Mouse (Mus musculus) frontal cortex, postnatal 10 days (tissue): ENCODE results near the gene Tbc1d1.
A peak's percentile ranks its signal among the peaks of the same experiment; 100 is the strongest.

Experiments used
- DNase-seq, 2 experiments: peaks; one replicate each; pipeline ENCODE4 v3.0.0; 2022; ENCODE audit warnings: low spot score in 2 of 2, mixed read lengths in 1 of 2

Tbc1d1 gene

DNA sequence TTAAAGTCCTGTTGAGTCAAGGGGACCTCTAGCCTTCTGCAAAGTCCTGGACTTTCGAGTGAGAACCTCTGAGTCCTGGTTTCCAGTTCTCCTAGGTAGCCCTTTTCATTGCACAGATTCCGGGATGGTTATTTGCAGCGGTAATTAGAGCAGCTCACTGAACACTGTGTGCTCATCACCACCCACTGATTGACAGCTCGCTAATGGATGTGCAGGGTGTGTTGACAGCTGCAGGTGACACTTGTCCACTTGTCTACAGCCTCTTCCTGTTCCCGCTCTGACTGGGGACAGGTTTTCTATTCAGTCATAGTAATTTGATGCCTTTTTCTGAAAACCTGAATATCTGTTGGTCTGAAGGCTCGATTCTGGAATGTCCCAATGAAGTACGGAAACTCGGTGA is 50.8 kb downstream of the Tbc1d1 start:
- no peak for DNase-seq

DNA sequence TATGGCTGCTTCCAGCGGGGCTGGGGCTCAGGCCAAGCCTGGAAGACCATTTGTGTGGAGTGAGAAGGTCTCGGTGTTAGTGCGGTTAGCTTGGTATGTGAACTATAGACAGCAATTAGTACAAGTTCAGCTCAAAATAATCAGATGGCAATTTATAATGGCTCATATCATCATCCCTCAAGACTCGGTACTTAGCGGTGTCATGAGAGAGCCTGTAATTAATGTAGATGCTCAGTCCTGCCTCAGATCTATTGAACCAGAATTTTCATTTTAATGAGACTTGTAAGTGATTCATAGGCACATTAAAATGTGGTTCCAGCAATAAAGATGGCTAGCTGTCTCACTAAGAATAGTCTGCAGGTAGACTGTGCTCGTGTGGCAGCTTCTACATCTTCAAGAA is 51.7 kb downstream of the Tbc1d1 start:
- no peak for DNase-seq

DNA sequence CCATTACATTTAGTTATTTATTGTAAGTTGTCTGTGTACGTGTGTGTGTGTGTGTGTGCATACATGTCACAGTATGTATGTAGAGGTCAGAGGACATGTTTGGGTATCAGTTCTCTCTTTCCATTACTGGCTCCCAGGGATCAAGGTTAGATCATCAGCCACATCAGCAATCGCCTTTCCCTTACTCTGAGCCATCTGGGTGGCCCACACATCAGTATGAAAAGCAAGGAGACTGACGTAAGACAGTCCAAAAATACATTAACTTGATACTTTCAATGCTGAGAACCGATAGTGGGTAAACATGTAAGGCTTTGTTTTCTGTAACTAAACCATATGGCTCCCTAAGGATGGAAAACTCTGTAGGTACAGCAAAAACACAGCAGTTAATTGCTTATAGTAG is 54.7 kb downstream of the Tbc1d1 start:
- no peak for DNase-seq

DNA sequence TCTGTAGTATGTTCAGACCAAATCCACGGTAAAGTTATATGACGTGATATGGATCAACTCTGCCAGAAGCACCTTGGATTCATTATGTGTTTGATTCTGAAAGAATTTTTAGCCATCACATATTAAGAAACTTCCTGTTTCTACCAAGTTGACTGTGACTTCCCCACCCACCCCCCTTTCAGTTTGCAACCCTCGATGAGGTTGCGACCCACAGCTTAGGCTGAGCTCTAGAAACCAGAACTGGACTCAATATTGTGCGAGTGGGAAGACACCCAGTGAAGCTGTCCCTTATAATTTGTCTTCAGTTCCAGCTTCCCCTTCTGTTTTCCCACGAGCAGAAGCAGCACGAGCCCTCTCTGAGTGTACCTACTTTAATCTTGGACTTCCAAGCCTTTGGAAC is 55.2 kb downstream of the Tbc1d1 start:
- no peak for DNase-seq

DNA sequence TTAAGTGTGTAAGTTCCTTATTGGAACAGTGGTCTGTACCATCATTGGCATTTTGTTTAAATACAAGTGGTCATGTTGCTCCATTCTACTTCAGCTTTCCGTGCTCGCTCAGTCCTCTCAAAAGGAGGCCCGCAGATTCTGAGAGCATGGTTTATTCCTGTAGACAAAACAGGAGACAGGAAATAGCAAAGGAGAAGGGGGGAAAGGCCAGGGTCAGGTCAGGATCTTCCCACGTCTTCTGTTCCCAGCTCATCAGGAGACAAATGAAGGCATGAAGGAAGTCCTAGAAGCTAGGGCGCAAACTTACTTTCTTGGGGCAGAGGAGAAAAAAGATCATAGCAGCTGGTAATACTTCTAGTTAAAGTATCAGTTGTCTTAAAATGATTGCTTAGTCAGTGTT is 56.1 kb downstream of the Tbc1d1 start:
- no peak for DNase-seq

DNA sequence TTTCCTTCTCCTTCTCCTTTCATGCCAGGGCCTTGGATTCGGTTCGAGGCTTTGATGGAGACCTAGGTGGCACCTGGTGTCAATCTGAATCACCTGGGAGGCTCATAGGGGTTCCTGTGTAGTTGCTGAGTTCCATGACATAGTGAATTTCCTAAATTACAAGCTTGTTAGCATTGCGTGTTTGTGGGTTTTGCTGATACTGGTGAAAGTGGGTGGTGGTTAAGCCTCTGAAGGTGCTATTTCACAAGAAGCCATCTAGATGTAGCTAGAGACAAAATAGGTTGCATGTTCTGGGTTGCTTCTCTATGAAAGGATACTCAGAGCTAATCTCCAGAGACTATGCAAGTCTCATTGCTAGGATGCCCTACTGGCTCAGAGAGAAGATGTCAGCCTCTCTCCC is 56.5 kb downstream of the Tbc1d1 start:
- DNase-seq: no peak

DNA sequence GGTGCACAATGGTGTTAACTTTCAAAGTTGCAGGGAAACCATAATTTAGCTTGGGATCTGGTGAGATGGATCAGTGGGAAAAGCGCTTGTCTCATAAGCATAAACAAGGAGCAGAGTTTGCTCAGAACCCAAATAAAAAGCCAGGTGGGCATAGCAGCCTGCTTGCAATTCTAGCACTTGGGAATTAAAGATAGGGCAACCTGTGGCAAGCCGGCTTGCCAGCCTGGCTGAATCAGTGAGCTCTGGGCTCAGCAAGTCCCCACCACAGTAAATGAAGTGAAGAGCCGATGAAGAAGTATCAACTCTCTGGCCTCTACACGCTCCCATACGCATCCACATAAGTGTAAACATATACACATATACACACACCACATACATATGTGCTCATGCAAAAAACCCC is 59.7 kb downstream of the Tbc1d1 start:
- DNase-seq: no peak

DNA sequence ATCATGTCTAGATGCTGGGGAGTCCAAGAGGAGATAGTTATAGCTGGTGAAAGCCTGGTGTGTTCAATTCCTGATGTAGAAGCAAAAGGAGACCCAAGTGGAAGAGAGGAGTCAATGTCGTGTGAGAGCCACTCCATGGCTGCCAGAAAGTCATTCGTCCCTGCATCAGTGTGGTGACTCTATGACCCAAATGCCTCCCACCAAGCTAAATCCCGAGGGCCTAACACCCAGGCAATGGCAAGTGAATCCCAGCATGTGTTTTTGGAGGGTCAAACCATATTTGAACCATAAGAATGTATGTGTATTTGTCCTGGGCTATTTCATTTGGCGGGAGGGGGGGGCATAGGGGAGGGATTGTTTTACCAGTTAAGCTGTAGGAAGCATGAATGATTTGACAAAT is 60.2 kb downstream of the Tbc1d1 start:
- no peak for DNase-seq

DNA sequence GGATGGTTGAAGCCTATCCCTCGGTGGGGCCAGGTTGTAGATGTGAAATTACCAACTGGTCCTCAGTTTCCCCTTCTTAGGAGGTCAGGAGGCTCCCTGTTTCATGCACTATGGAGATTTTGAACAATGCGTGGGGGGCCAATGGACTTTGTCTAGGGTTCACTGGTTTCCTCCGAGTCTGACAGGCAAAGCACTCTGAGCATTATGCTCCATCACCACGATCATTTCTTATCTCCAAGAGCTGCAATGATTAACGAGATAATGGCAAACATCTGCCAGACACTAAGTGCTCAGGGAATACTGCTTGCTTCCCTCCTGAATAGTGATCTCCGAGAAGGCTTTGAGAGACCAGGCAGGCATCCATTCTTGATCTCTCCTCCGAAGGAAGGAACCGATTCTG is 61.2 kb downstream of the Tbc1d1 start:
- DNase-seq: no peak

DNA sequence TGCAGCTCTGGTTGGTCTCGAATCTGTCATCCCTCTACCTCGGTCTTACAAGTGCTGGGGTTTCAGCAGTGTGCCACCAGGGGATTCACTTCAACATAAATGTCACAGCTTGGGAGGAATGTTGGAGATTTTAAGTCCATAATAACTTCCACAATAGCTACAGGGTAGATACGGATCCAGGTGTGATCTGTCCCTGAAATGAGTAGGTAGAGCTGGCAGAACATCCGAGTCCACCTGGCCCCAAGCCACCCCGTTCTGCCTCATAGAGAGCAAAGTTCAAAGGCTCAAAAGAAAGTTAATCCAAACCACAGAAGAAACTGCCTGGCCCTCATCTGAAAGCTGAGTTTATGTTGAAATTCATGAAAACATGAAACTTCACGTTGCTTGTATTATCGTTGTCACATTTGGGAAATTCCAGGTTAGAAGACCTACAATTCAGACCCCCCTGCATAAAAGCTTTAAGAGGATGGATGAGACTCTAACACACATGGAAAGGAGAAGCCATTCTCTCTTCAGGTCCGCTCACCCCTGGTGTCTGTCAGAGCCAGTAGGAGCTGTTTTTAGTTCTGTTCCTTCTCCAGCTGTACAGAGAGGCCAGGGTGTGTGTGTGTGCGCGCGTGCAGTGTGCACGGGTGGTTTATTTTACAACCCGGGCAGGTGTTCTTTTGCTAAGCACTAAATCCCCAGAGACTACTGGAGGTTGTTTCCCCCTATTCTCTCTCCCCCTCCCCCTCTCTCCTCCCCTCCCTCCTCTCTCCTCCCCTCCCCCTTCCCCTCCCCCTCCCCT is 61.9 kb downstream of the Tbc1d1 start:
- DNase-seq: no peak

DNA sequence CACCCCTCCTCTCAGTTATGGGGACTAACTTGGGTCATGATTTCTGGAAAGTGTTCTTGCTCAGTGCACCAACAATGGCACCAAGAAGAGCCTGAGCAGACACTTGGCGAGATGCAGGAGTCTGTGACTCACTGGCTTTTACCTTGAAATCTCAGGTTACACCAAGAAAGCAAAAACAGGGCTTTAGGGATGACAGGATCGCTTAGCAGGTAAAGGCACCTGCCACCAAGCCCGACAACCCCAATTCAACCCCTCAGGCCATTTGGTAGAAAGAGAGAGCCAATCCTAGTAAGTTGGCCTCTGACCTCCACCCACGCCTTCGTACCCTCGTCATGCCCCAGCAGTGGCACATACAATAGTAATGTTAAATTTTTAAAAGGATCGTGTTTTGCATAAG is 62.5 kb downstream of the Tbc1d1 start:
- no peak for DNase-seq

DNA sequence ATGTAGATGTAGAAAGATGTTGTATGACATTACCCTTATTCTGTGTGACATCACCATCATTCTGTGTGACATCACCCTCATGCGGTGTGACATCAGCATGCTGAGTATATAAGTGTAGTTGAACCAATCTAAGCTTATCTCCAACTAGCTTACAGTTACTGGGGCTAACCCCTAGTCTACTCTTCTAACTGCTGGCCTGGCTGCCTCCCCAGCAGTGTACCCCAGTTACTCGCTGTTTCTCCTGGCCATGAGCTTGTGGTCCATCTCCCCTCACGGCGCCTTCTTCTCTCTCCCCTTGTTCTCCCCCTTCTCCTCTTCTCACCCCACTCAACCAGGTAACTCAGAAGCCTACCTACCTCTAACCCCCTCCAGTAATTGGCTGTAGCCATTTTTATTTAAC is 64.7 kb downstream of the Tbc1d1 start:
- DNase-seq: no peak

DNA sequence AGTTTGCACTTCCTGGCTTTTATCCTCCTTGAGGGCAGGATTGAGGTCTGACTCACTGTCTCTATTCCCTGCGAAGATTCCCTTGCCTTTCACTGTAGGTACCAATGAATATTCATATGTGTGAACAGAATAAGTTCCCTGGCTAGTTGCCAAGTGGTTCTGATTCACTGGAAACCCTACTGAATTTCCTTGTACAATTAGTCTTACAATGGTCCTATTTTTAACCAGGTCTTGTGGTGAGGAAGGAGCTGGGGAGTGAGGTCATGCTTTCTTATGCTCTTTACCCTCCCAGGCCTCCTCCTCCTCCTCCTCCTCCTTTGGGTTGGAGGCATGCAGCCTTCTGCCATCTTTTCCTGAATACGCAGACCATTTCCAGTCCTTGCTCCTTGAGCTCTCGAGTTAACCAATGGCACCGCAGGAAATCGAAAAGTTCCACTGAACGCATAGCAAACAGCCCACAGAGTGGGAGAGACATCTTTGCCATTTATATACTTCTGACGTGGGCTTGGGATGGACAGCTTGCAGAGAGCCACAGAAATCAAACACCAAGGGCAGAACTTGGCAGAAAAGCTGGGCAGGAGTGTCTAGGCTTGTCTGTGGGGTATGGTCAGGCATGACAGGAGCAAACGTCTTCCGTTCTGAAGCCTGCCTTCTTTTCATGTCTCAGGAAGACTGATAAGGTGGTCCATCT is 68.8 kb downstream of the Tbc1d1 start:
- no peak for DNase-seq

DNA sequence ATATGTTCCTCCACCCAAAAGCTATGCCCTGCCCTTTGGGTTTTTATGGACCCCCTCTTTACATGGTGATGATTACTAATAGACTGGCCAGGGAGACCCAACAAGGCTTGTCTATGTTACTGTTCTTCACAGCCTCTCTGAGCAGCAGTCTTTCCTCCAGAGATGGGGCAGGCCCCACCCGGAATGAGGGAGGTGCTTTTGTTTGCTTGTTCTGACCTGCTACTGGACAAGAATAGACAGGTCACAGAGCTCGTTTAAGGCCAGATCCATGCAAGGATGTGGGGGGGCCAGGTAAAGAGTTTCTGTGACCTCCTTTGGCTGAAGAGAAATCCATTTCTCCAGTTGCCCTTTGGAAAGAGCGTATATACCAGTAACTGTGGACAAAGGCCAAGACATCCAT is 72.1 kb downstream of the Tbc1d1 start:
- DNase-seq: no peak

DNA sequence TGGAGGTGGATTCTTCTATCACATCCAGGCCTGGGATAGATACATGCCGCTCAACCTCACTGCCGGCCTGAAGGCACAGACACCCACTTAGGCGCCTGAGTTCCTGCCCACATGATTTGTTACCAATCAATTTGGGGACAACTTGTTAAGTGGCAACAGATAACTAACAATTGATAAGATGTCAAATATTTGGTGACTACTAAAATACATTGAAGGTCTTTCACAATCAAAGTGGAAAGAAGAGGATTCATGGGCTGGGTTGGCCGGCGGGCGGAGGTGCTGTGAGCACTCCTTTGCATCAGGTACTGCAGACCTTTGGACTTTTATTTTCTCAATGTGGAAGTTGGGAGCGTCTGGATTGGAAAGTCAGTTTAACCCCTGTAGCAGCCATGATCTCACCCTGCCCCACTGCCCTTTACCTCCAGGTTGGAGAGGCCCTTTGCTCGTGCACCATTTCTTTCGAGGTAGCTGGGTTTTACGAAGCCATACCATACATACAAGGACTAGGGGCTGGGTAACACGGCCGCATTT is 73.3 kb downstream of the Tbc1d1 start:
- DNase-seq: no peak

DNA sequence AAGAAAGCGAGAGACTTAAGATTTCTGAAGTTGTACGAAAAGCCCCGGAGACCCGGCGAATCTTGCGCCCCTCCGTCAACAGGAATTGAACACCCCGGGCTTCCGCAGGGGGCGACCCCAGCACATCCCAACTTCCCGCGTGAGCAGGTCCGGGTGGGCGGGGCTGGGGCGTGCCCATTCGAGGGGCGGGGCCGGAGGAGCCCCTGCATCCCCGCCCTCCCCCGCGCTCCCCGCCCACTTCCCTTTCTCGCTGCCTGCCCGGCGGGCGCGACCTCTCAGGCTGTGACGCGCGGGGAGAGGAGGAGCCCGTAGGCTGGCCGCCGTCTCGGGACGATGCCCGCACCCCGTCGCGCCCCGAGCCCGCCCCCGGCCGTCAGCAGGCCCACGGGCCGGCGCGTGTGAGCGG is 74.0 kb downstream of the Tbc1d1 start:
- DNase-seq: peak; percentile 68 to 78

DNA sequence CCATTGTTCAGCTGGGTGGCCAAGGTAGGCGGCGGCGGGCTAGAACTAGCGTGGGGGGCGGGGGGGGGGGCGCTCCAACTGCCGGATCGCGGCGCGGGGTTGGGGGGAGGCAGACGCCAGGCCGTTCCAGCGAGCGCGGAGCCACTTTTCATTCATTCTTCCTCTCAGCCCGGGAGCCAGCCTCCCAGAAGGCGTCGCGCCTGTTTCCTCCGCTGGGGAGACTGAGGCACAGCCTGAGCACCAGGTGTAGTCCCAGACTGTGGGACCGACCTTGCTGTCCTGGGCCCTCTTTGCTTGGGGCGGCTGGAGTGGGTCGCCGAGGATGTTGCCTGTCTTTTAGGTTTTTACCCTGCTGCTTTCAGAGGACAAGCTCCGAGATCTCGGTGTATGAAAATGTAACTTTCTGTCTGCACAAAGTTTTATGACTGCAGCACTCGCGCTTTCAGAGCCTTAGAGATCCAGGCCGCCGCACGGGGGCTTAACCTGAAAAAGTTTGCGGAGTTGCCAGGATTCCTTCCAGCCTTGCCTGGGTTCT is 74.5 kb downstream of the Tbc1d1 start:
- no peak for DNase-seq

DNA sequence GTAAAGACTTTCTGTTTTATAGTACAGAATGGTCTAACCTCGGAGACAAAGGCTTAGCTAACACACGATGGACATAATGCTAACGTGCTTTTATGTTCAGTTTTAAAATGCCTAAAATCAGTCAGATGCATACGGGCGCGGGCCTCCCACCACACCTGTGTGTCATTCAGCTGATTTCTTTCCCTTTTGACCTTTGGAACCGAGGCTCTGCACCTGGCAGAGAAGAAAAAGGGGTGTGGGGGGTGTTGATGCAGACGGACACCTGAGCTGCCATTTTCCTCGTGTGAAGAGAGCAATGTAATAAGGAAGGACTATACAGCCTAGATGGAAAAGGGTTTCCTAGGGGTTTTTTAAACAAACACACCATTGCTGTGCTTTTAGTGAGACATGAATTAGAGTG is 76.8 kb downstream of the Tbc1d1 start:
- DNase-seq: no peak

DNA sequence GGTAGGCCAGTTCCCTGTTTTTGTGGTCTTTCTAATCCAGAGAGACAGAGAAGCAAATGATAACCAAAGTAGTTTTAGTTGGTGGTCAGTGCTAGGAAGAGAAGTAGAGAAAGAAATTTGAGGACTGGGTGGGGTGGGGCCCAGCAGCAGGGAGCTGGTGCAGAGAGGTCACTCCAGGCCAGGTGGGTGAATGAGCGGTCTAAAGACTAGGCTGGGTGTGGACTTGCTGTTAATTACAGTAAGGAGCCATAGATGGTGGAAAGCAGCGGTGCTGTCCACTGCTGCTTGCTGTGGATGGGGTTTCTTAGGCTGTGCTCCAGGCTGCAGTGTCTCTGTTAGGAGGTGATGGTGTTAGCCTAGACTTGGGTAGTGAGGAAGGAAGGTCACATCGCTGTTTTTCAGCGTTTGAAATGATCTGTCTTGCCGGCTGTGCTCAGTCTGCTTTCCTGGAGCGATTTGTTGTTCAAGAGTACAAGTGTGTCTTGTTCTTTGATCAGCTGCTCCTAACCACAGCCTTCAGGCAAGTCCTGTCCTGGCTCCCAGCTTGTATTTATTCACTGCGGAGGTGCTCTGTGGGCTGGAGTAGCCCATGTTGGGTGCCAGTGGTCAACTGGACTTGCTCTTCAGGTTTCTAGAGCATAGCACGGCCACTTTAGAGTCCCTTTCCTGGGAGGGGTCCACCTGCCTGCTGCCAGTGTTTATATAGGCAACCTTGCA is 78.3 kb downstream of the Tbc1d1 start:
- no peak for DNase-seq

DNA sequence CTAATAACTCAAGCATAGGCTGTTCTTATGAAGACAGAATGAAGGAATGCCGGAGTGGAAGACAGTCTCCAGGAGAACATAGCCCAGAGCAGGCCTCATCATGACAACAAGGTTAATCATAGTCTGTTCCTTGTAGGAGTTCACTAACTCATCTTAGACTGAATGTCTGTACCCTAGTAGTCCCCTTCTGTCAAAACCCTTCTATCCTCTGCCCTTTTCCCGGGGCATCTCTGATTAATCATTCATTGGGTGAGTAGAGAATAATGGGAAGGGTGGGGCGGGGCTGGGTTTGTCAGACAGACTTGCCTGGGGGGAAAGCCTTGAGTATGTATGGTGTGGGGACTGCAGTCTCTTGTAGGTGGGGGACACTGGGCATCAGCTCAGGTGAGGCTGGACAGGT is 79.1 kb downstream of the Tbc1d1 start:
- DNase-seq: no peak

DNA sequence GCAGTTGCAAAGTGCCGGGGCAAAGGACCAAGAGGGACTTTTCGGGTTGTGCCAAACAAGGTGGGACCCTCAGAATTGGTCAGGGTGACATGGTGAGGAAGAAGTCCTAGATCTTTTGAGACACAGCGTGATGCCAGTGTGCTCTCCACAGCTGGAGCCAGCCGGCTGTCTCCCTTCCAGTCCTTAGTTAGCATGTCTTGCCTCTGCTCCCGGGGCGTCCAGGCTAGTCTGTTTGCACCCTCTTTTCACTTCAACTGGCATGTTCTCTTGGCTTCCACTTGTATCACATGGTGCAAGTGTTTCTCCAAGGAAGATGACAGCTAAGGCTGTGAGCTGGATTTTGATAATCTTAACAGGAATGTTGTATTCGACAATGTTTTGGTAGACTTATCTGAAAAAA is 80.5 kb downstream of the Tbc1d1 start:
- DNase-seq: no peak

DNA sequence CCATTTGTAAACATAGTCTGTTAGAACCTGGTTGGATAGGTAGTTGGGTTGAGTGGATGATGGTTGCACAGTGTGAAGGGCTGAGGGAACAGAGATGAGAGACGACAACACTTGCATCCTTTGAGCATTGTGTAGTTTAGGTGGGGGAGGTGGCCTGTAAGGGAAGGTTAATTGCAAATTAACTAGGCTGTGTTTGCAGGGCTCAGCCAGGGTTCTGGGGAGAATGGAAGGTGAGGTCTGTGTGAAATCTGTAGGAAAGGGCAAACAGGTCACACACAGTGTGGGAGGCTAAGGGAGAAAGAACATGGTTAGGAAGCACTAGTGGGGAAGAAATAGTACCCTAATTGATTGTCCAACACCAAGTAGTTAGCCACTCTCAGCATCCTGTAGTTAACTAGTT is 81.2 kb downstream of the Tbc1d1 start:
- no peak for DNase-seq
